Mouse (Mus musculus): ENCODE measurements around the gene Hbq1a.

DNA sequence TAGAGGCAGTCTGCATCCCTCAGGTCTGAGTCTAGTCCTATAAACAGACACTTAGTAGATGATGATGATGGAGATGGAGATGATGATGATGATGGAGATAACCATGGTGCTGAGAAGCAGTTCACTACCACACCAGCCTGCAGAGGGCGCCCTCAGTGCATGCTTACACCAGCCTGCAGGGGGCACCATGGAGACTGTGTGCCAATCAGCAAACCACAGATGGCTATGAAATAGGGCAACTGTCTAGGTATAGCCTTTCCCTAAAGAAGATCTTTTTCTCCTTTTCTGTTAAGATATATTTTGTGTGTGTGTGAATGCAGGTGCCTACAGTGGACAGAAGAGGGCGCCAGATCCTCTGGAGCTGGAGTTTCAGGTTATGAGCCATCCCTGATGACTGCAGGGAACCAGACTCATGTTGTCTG is 42.9 kb downstream of the Hbq1a start:
- peak; percentile 89 for TF ChIP-seq CTCF (IDR thresholded peaks at IDR 0.05; ENCODE audit: borderline replicate concordance, insufficient read depth, low read length)
- no peak for TF ChIP-seq POLR2A (IDR thresholded peaks at IDR 0.05; ENCODE audit: low read depth, low read length)
